Mouse (Mus musculus): ENCODE results near the gene Nr5a2.

DNA sequence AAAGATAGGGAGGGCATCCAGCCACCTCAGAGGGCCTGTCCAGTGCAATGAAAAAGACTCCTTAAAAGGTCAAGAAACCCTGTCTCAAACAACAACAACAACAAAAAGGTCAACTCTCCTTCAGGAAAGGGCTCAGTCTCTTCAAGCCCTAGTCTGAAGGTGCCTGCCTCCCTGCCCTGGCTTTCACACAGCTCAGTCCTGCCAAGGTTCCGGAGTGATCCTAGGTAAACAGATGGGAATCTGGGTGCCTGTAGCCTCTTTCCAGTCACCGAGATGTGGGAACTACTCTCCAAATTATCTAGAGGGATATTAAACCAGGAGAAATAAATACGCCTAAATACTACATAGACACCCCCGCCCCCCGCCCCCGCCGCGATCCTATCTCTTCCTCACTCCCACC, 2.6 kb downstream of the Nr5a2 start:
- TF ChIP-seq CTCF (conservative IDR thresholded peaks at IDR 0.05; ENCODE audit: insufficient read depth, insufficient read length, low read depth, low read length), result no peak
- TF ChIP-seq POLR2A (IDR thresholded peaks at IDR 0.05; ENCODE audit: low read depth, low read length), result no peak
